Mouse (Mus musculus) spleen, adult 2 months (tissue): ENCODE measurements around the gene Tmem132d. TPM values are rescaled to one million over a fixed set of nuclear protein-coding genes. Genes with fewer than 3 reads are reported as not detected.

ENCODE experiments used
- DNase-seq, 2 experiments: peaks; one replicate each; pipeline versions ENCODE4 v3.0.0 to v3.0.0-alpha.2; 2012 to 2021; ENCODE audit warnings: low spot score in 2 of 2, low read depth in 1 of 2
- H3K27ac ChIP-seq: fragments of 200-500 bp; 2 replicates; pipeline ENCODE4 v1.5.1; 2012; ENCODE audit warnings: low read length, inconsistent platforms; ENCODE audit not compliant: insufficient read depth
- H3K27me3 ChIP-seq: fragments of 200-500 bp; 2 replicates; pipeline ENCODE4 v1.6.1; 2012; ENCODE audit warnings: mild to moderate bottlenecking, moderate library complexity, low read length, inconsistent platforms; ENCODE audit not compliant: control insufficient read depth, insufficient read depth
- H3K36me3 ChIP-seq: fragments of 200-500 bp; 2 replicates; pipeline ENCODE4 v1.6.1; 2012; ENCODE audit warnings: mild to moderate bottlenecking, low read length, inconsistent platforms; ENCODE audit not compliant: control insufficient read depth, insufficient read depth
- H3K4me1 ChIP-seq: fragments of 200-500 bp; 2 replicates; pipeline ENCODE4 v1.6.1; 2011; ENCODE audit warnings: inconsistent platforms; ENCODE audit not compliant: control insufficient read depth, insufficient read depth, insufficient read length
- H3K4me3 ChIP-seq: fragments of 200-500 bp; 2 replicates; pipeline ENCODE4 v1.5.1; 2011; ENCODE audit warnings: mild to moderate bottlenecking, inconsistent platforms; ENCODE audit not compliant: insufficient read depth, insufficient read length; ENCODE audit errors: extremely low read depth
- CTCF ChIP-seq: fragments of 200-500 bp; IDR thresholded peaks from 2 replicates; pipeline ENCODE4 v1.5.1; 2011; ENCODE audit warnings: mild to moderate bottlenecking, inconsistent platforms; ENCODE audit not compliant: insufficient read depth, insufficient read length, insufficient replicate concordance; ENCODE audit errors: extremely low read depth
- POLR2A ChIP-seq: fragments of 200-500 bp; IDR thresholded peaks from 2 replicates; pipeline ENCODE4 v1.6.1; 2011; ENCODE audit warnings: low read depth, low read length, inconsistent platforms
- WGBS: fragments of 180-500 bp; shearing (Covaris S2); methylation state at CpG from one replicate; pipeline ENCODE4 v1.1.7; 2018; 5-methylcytosine and 5-hydroxymethylcytosine counted together
- polyA plus RNA-seq: library from polyadenylated mRNA; depleted of rRNA; stranded (reverse); fragments of >200 nt; gene quantifications from 2 replicates; pipeline ENCODE4 v1.2.3, GENCODE M21; 2012

The Tmem132d gene
- polyA plus RNA-seq, 1 experiment, result not detected

DNA sequence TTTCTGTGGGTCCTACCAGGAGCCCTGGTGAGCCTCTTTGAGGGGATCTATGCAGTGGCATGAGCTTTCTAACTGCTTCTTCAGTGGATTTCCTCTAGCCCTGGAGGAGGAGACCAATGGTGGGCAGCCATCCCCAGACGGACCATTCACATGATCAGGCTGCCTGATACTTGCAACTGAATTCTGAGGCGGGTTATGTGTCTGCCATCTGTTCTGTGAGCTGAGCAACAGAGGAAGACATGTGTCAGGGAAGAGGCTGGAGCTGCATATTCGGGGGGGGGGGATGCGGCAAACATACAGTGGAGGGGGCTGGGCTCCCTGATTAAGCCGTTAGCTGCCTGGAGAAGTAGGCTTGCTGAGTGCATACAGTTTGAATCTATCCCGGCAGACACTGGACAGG is 19.3 kb upstream of the Tmem132d start:
- no peak overlapping the region for H3K4me3 ChIP-seq
- TF ChIP-seq CTCF (no peak), POLR2A (no peak)
- 56% methylated on average over 6 of the region's 6 CpGs for WGBS
- no peaks in the 10 kb centered on the region for H3K27me3 ChIP-seq
- H3K27ac ChIP-seq, result no peak overlapping the region
- H3K4me1 ChIP-seq, result no peaks in the 10 kb centered on the region
- DNase-seq, result no peak
- no peaks in the 10 kb centered on the region for H3K36me3 ChIP-seq

DNA sequence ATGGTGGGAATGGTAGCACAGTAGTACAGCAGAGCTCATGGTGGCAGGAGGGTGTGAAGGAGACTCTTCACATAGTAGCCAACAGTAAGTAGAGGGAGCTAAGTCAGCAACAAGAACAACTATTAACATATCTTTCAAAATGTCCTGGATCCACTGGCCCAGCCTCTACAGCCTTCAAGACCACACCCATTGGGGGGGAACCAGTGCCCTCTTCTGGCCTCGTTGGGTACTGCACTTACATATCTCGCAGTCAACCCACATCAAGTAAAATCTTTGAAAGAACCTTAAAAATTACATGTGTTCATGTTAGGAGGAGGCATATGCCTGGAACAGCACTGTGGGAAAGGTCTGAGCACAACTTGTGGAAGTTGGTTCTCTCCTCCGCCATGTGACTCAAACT is 17.9 kb upstream of the Tmem132d start:
- 81% methylated on average over 3 of the region's 3 CpGs for WGBS
- Histone ChIP-seq H3K27ac (no peak overlapping the region), H3K27me3 (no peaks in the 10 kb centered on the region), H3K36me3 (no peaks in the 10 kb centered on the region), H3K4me1 (no peaks in the 10 kb centered on the region), H3K4me3 (no peak overlapping the region)
- DNase-seq, result no peak
- TF ChIP-seq CTCF (no peak), POLR2A (no peak)

DNA sequence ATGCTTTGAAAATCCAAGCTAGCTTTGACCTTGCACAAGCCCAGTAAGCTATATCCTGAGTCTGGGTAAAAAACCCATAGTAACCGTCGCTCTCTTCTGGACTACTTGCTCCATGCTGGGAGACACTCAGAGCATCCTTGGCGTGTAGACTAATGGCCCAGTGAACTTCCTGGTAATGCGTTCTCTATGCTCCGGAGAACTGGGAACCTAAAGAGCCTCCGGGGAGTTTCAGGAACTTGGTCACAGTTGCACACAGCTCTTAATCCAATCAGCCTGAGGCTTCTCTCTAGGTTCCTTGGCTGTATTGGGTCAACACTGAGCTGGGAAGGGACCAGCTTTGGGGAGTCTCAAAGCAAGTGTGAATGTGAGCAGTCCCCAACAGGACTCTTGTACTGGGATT is 12.0 kb upstream of the Tmem132d start:
- Histone ChIP-seq H3K4me1 (no peaks in the 10 kb centered on the region), H3K27ac (no peak overlapping the region), H3K27me3 (no peaks in the 10 kb centered on the region), H3K36me3 (no peaks in the 10 kb centered on the region), H3K4me3 (no peak overlapping the region)
- TF ChIP-seq POLR2A (no peak), CTCF (no peak)
- 30% methylated on average over 6 of the region's 6 CpGs for WGBS
- DNase-seq, result no peak

DNA sequence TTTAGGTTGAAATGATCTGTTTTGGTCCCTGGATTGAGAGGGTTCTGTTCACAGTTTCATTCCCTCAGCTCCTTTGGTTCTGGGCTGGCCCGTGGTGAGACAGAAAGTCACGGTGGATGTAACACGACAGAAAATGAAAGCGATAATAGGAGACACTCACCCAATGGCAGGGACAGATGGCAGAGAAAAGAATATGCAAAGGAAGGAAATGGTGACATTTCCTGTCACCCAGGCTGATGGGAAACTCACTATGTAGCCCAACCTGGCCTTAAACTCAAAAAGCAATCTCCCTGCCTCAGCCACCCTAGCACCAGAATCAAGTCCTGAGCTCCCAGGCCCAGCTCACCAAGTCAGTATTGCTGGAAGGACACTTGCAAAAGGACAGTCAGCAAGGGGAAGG is 11.0 kb upstream of the Tmem132d start:
- H3K4me1 ChIP-seq, result no peaks in the 10 kb centered on the region
- no peaks in the 10 kb centered on the region for H3K36me3 ChIP-seq
- H3K4me3 ChIP-seq, result no peak overlapping the region
- H3K27ac ChIP-seq, result no peak overlapping the region
- DNase-seq, result no peak
- H3K27me3 ChIP-seq, result no peaks in the 10 kb centered on the region
- 21% methylated on average over 4 of the region's 4 CpGs for WGBS
- TF ChIP-seq CTCF (no peak), POLR2A (no peak)

DNA sequence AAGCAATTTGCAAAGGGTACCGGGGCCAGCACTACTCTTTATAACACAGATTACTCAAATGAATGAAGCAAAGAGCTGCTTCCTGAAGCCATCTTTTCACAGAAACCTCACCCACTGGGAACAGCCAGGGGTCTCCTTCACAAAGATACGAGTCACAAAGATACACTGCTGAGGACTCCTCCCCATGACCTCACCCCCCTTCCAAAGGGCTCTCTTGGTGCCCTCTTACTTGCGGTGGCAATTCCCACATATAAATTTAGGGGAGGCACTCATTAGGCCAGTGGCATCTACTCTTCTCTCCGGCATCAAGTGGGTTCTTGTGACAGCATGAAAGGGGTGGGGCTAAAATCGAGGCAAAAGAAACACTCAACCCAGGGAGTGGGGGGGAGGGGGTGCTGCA is 8.2 kb upstream of the Tmem132d start:
- no peaks in the 10 kb centered on the region for H3K4me1 ChIP-seq
- H3K4me3 ChIP-seq, result no peak overlapping the region
- DNase-seq, result no peak
- no peak overlapping the region for H3K27ac ChIP-seq
- H3K27me3 ChIP-seq, result no peaks in the 10 kb centered on the region
- H3K36me3 ChIP-seq, result no peaks in the 10 kb centered on the region
- WGBS, result 22% methylated on average over 5 of the region's 5 CpGs
- TF ChIP-seq POLR2A, result no peak
- no peak for TF ChIP-seq CTCF

DNA sequence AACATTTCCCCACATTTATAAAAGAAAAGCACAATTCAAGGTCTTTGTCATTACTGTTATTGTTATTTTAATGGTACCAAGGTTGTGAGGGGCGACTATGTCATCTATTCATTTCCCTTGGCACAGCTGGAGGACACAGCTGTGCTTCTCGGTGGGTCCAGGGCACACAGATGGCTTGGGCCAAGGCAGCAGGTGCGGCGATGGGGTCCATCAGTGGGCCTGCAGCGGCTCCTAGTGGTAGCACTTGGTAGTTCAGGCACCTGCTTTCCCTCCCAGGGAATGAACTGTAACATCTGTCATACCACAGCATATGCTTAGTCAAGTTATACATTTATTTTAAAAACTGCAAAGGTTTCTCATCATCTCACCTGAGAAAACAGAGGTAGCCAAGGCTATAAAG is 7.0 kb upstream of the Tmem132d start:
- Histone ChIP-seq H3K4me3 (no peak overlapping the region), H3K4me1 (no peaks in the 10 kb centered on the region), H3K27ac (no peak overlapping the region), H3K27me3 (no peaks in the 10 kb centered on the region), H3K36me3 (no peaks in the 10 kb centered on the region)
- DNase-seq, result no peak
- WGBS, result 5% methylated on average over 5 of the region's 5 CpGs
- TF ChIP-seq CTCF (peak; percentile 29; the same call in 1 of the 2 replicates), POLR2A (no peak)

DNA sequence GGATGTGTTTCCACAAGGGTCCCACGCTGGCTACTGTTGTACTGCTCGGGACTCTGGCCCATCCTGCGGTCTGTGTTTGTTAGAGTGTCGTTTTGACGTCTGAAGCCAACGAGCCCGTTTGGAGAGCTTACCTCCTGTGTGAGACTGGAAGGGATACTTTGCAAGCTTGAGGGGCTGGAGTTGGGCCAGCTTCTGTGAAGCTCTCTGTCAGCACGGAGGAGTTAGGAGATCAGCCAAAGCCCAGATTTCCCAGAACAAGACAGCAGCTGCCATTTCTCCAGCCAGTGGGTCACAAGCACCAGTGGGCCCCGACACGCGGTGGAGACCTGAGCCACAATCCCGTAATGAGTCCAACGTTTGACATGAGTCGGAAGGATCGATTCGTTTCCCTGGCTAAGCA is 5.2 kb upstream of the Tmem132d start:
- WGBS, result 79% methylated on average over 16 of the region's 16 CpGs
- DNase-seq, result no peak

More for the DNA sequence above, 5.2 kb upstream of the Tmem132d start:
- H3K4me3 ChIP-seq, result no peak overlapping the region
- no peaks in the 10 kb centered on the region for H3K36me3 ChIP-seq
- no peaks in the 10 kb centered on the region for H3K4me1 ChIP-seq
- H3K27me3 ChIP-seq, result no peaks in the 10 kb centered on the region
- no peak overlapping the region for H3K27ac ChIP-seq
- TF ChIP-seq CTCF, result no peak
- TF ChIP-seq POLR2A, result no peak
